Mouse (Mus musculus): ENCODE results near the gene Fbxo10. TPM values are rescaled to one million over a fixed set of nuclear protein-coding genes. Genes with fewer than 3 reads are reported as not detected.
"Not testable (repeated sequence)": the region's sequence is repeated elsewhere in the genome, so short reads cannot be mapped to it uniquely, and the experiment has no call there.

Gene Fbxo10
- total RNA-seq, 2 experiments from 2014 or later: 41.1 to 44.4 TPM

GRCm38 (mm10) chr4:45054862-45055261 is 29.5 kb downstream of the Fbxo10 start:
- no peak for DNase-seq (ENCODE audit: extremely low spot score in 1 of 2, low spot score in 1 of 2)

- DNase-seq (ENCODE audit: extremely low spot score in 1 of 2, low spot score in 1 of 2): peak; percentile 12 to 17
These were observed 36.4 kb downstream of the Fbxo10 start for GRCm38 (mm10) chr4:45047956-45048355.

GRCm38 (mm10) chr4:45047286-45047887 is 37.0 kb downstream of the Fbxo10 start:
- peak in 1 of 2 experiments; percentile 14 for DNase-seq (ENCODE audit: extremely low spot score in 1 of 2, low spot score in 1 of 2)

GRCm38 (mm10) chr4:45046679-45047078 is 37.7 kb downstream of the Fbxo10 start:
- no peak for DNase-seq (ENCODE audit: extremely low spot score in 1 of 2, low spot score in 1 of 2)

GRCm38 (mm10) chr4:45040795-45041194 is 43.6 kb downstream of the Fbxo10 start:
- no peak for DNase-seq (ENCODE audit: extremely low spot score in 1 of 2, low spot score in 1 of 2)

GRCm38 (mm10) chr4:45039546-45039945 is 44.9 kb downstream of the Fbxo10 start:
- DNase-seq (ENCODE audit: extremely low spot score in 1 of 2, low spot score in 1 of 2): not testable (repeated sequence)

- not testable (repeated sequence) for DNase-seq (ENCODE audit: extremely low spot score in 1 of 2, low spot score in 1 of 2)
These were observed 45.5 kb downstream of the Fbxo10 start for GRCm38 (mm10) chr4:45038879-45039278.

GRCm38 (mm10) chr4:45037455-45038410 is 46.7 kb downstream of the Fbxo10 start:
- no peak for DNase-seq (ENCODE audit: extremely low spot score in 1 of 2, low spot score in 1 of 2)

GRCm38 (mm10) chr4:45036571-45036970 is 47.8 kb downstream of the Fbxo10 start:
- no peak for DNase-seq (ENCODE audit: extremely low spot score in 1 of 2, low spot score in 1 of 2)

- no peak for DNase-seq (ENCODE audit: extremely low spot score in 1 of 2, low spot score in 1 of 2)
These were observed 48.4 kb downstream of the Fbxo10 start for GRCm38 (mm10) chr4:45036048-45036447.

- DNase-seq (ENCODE audit: extremely low spot score in 1 of 2, low spot score in 1 of 2): no peak
These were observed 49.4 kb downstream of the Fbxo10 start for GRCm38 (mm10) chr4:45034693-45035628.

GRCm38 (mm10) chr4:45032586-45032985 is 51.8 kb downstream of the Fbxo10 start:
- no peak for DNase-seq (ENCODE audit: extremely low spot score in 1 of 2, low spot score in 1 of 2)

GRCm38 (mm10) chr4:45026459-45026858 is 57.9 kb downstream of the Fbxo10 start:
- no peak for DNase-seq (ENCODE audit: extremely low spot score in 1 of 2, low spot score in 1 of 2)

- no peak for DNase-seq (ENCODE audit: extremely low spot score in 1 of 2, low spot score in 1 of 2)
These were observed 65.4 kb downstream of the Fbxo10 start for GRCm38 (mm10) chr4:45019009-45019408.

- peak; percentile 56 to 70 for DNase-seq (ENCODE audit: extremely low spot score in 1 of 2, low spot score in 1 of 2)
These were observed 65.9 kb downstream of the Fbxo10 start, which contains the start of gene Polr1e for GRCm38 (mm10) chr4:45018452-45018980. TSS of gene Polr1e (plus strand) at chr4:45018583.

- DNase-seq (ENCODE audit: extremely low spot score in 1 of 2, low spot score in 1 of 2): peak in 1 of 2 experiments; percentile 71
These were observed 68.8 kb downstream of the Fbxo10 start for GRCm38 (mm10) chr4:45015615-45016014.

GRCm38 (mm10) chr4:45013537-45013936 is 70.9 kb downstream of the Fbxo10 start:
- no peak for DNase-seq (ENCODE audit: extremely low spot score in 1 of 2, low spot score in 1 of 2)

GRCm38 (mm10) chr4:45013031-45013431 is 71.4 kb downstream of the Fbxo10 start:
- DNase-seq (ENCODE audit: extremely low spot score in 1 of 2, low spot score in 1 of 2): no peak

GRCm38 (mm10) chr4:45012105-45012975 is 72.1 kb downstream of the Fbxo10 start, which contains the start of gene Zbtb5:
TSS of gene Zbtb5 (minus strand) at chr4:45012412.
- peak; percentile 89 to 90 for DNase-seq (ENCODE audit: extremely low spot score in 1 of 2, low spot score in 1 of 2)

Measured in layer of hippocampus, postnatal 25 days (tissue).